ENCODE assay signal across 9 mouse cellular contexts in the genomic region with DNA sequence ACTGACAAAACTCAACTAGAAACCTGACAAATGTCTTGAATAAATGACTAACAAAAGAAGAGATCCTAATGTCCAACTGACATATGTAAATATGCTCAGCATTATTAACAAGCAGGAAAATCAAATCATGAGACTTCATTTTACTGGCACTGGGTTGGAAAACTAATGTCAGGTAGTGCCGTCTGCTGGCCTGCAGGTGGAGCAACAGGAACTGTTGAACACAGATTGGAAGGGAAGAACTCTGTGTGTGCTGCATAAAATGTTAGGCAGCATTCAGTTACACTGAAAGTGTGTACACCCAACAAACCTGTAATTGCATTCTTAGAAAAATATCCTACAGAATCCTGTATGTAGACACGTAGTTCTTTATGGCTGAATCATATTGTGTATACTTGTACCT. TPM values are rescaled to one million over a fixed set of nuclear protein-coding genes. Genes with fewer than 3 reads are reported as not detected.
DNase-seq lines count a peak whose midpoint lies in the region; ATAC-seq and TF ChIP-seq lines count a peak whose summit lies in the region.
"Had no signal": no experiment of that assay in that cellular context is flagged by ENCODE, and none has a peak within 500 bp of the region (broad histone marks: within the 10 kb centered on the region; RNA-seq: fewer than 3 reads in every experiment).

No protein-coding gene starts in this region.

- H3K9me3 ChIP-seq in hindbrain, embryonic 11.5 days (ENCODE audit: control insufficient read depth, low read length) = no peaks in the 10 kb centered on the region
- H3K9me3 ChIP-seq in hindbrain, embryonic 16.5 days (ENCODE audit: control insufficient read depth, low read length) = no peaks in the 10 kb centered on the region
- H3K9me3 ChIP-seq: neural tube, embryonic 12.5 days had no signal

- TF ChIP-seq POLR2A in thymus, adult 2 months (IDR thresholded peaks at IDR 0.05; ENCODE audit: control insufficient read depth, extremely low read depth, insufficient read depth, low read length, poor library complexity) = no peak

- H3K27ac ChIP-seq in hindbrain, embryonic 11.5 days (ENCODE audit: low read depth, low read length) = no peak overlapping the region
- H3K27ac ChIP-seq in hindbrain, embryonic 16.5 days (ENCODE audit: low read depth, low read length) = no peak overlapping the region
- H3K27ac ChIP-seq in thymus, adult 2 months (ENCODE audit: control insufficient read depth, insufficient read depth, low read length) = no peak overlapping the region
- H3K27ac ChIP-seq: neural tube, embryonic 12.5 days had no signal

- H3K4me2 ChIP-seq in hindbrain, embryonic 11.5 days (replicated peaks; ENCODE audit: low read depth, low read length) = no peak overlapping the region
- no peak overlapping the region for H3K4me2 ChIP-seq in hindbrain, embryonic 16.5 days (ENCODE audit: low read length)
- H3K4me2 ChIP-seq: neural tube, embryonic 12.5 days had no signal

- no peak for TF ChIP-seq CTCF in thymus, adult 2 months (IDR thresholded peaks at IDR 0.05; ENCODE audit: borderline replicate concordance, control insufficient read depth, extremely low read depth, insufficient read depth, low read length, poor library complexity)

- 33% methylated on average over 2 of the region's 2 CpGs for WGBS in hindbrain, embryonic 11.5 days
- 15% methylated on average over 2 of the region's 2 CpGs for WGBS in hindbrain, embryonic 16.5 days
- WGBS in thymus, adult 2 months = 29% methylated on average over 2 of the region's 2 CpGs

- ATAC-seq in hindbrain, embryonic 11.5 days (ENCODE audit: low FRiP score) = no peak
- ATAC-seq in hindbrain, embryonic 16.5 days = no peak

- no peak overlapping the region for H3K4me3 ChIP-seq in hindbrain, embryonic 11.5 days (ENCODE audit: low read depth, low read length)
- H3K4me3 ChIP-seq in hindbrain, embryonic 16.5 days (ENCODE audit: low read length) = no peak overlapping the region
- H3K4me3 ChIP-seq in thymus, adult 2 months (ENCODE audit: control insufficient read depth, insufficient read depth, low read length) = no peak overlapping the region
- H3K4me3 ChIP-seq: neural tube, embryonic 12.5 days had no signal

- no peaks in the 10 kb centered on the region for H3K4me1 ChIP-seq in hindbrain, embryonic 11.5 days (replicated peaks; ENCODE audit: control insufficient read depth, insufficient read depth, low read length)
- no peaks in the 10 kb centered on the region for H3K4me1 ChIP-seq in hindbrain, embryonic 16.5 days (ENCODE audit: control insufficient read depth, insufficient read depth, low read depth, low read length)
- no peaks in the 10 kb centered on the region for H3K4me1 ChIP-seq in thymus, adult 2 months (replicated peaks; ENCODE audit: control insufficient read depth, insufficient read depth, low read length)
- H3K4me1 ChIP-seq: neural tube, embryonic 12.5 days had no signal

- H3K36me3 ChIP-seq in hindbrain, embryonic 11.5 days (ENCODE audit: control insufficient read depth, insufficient read depth, low read length) = no peaks in the 10 kb centered on the region
- H3K36me3 ChIP-seq in hindbrain, embryonic 16.5 days (ENCODE audit: control insufficient read depth, insufficient read depth, low read length) = no peaks in the 10 kb centered on the region
- H3K36me3 ChIP-seq in thymus, adult 2 months (ENCODE audit: control insufficient read depth, insufficient read depth, low read length) = no peaks in the 10 kb centered on the region
- H3K36me3 ChIP-seq: neural tube, embryonic 12.5 days had no signal

- no peaks in the 10 kb centered on the region for H3K27me3 ChIP-seq in hindbrain, embryonic 11.5 days (ENCODE audit: control insufficient read depth, insufficient read depth, low read length)
- H3K27me3 ChIP-seq in hindbrain, embryonic 16.5 days (replicated peaks; ENCODE audit: control insufficient read depth, insufficient read depth, low read length) = no peaks in the 10 kb centered on the region
- no peaks in the 10 kb centered on the region for H3K27me3 ChIP-seq in thymus, adult 2 months (ENCODE audit: control insufficient read depth, insufficient read depth, low read length)
- H3K27me3 ChIP-seq: neural tube, embryonic 12.5 days had no signal

- DNase-seq in hindbrain, embryonic 11.5 days (ENCODE audit: low spot score) = peak; percentile 14
- peak; percentile 3 for DNase-seq in thymus, postnatal 0 days (ENCODE audit: low spot score)
- DNase-seq in thymus, adult 2 months = no peak
- peak; percentile 33 to 54 for DNase-seq in cerebellum, postnatal 10 days
- DNase-seq in retina, embryonic 14.5 days (ENCODE audit: low spot score) = peak; percentile 35
- no peak for DNase-seq in heart, adult 9 months (ENCODE audit: low spot score in 2 of 2)
- DNase-seq in layer of hippocampus, adult 9-11 months = no peak

- no peak overlapping the region for H3K9ac ChIP-seq in hindbrain, embryonic 11.5 days (ENCODE audit: low read depth, low read length)
- no peak overlapping the region for H3K9ac ChIP-seq in hindbrain, embryonic 16.5 days (ENCODE audit: low read depth, low read length)
- H3K9ac ChIP-seq: neural tube, embryonic 12.5 days had no signal

RNA-seq across cellular contexts. Expression of a gene that starts 15.6 kb away (rescaled TPM):
- polyA plus RNA-seq in hindbrain, embryonic 11.5 days (2014; fragmentation: Nextera tagmentation; extraction: Ambion mirVana) = 68.8 and 68.9 TPM in 2 replicates
- 67.2 and 73.8 TPM in 2 replicates for polyA plus RNA-seq in hindbrain, embryonic 16.5 days (2015; fragmentation: Nextera tagmentation; extraction: Ambion mirVana)
- 61.3 and 62.1 TPM in 2 replicates for polyA plus RNA-seq in thymus, postnatal 0 days (2015; fragmentation: Nextera tagmentation; extraction: Ambion mirVana)
- not detected in 2 replicates for polyA plus RNA-seq in thymus, adult 2 months (2012; rRNA removed)

RNA-seq across cellular contexts. Expression of a gene that starts 17.0 kb away (rescaled TPM):
- polyA plus RNA-seq in hindbrain, embryonic 11.5 days (2014; fragmentation: Nextera tagmentation; extraction: Ambion mirVana) = 4.3 and 9.0 TPM in 2 replicates
- polyA plus RNA-seq in hindbrain, embryonic 16.5 days (2015; fragmentation: Nextera tagmentation; extraction: Ambion mirVana) = 7.4 and 7.7 TPM in 2 replicates
- 4.0 and 9.2 TPM in 2 replicates for polyA plus RNA-seq in thymus, postnatal 0 days (2015; fragmentation: Nextera tagmentation; extraction: Ambion mirVana)
- 0.93 and 1.3 TPM in 2 replicates for polyA plus RNA-seq in thymus, adult 2 months (2012; rRNA removed)

RNA-seq across cellular contexts. Expression of a gene that starts 17.0 kb away (rescaled TPM):
- 28.7 and 31.1 TPM in 2 replicates for polyA plus RNA-seq in hindbrain, embryonic 11.5 days (2014; fragmentation: Nextera tagmentation; extraction: Ambion mirVana)
- 29.2 and 29.5 TPM in 2 replicates for polyA plus RNA-seq in hindbrain, embryonic 16.5 days (2015; fragmentation: Nextera tagmentation; extraction: Ambion mirVana)
- 47.4 and 55.3 TPM in 2 replicates for polyA plus RNA-seq in thymus, postnatal 0 days (2015; fragmentation: Nextera tagmentation; extraction: Ambion mirVana)
- 1.1 and 1.3 TPM in 2 replicates for polyA plus RNA-seq in thymus, adult 2 months (2012; rRNA removed)

RNA-seq across cellular contexts. Expression of a gene that starts 32.6 kb away (rescaled TPM):
- polyA plus RNA-seq in hindbrain, embryonic 11.5 days (2014; fragmentation: Nextera tagmentation; extraction: Ambion mirVana) = not detected in 2 replicates
- polyA plus RNA-seq in hindbrain, embryonic 16.5 days (2015; fragmentation: Nextera tagmentation; extraction: Ambion mirVana) = not detected in 2 replicates
- not detected in 2 replicates for polyA plus RNA-seq in thymus, postnatal 0 days (2015; fragmentation: Nextera tagmentation; extraction: Ambion mirVana)
- polyA plus RNA-seq in thymus, adult 2 months (2012; rRNA removed) = not detected in 2 replicates
- polyA plus RNA-seq: neural tube, embryonic 12.5 days had no signal

RNA-seq across cellular contexts. Expression of a gene that starts 33.3 kb away (rescaled TPM):
- polyA plus RNA-seq in hindbrain, embryonic 11.5 days (2014; fragmentation: Nextera tagmentation; extraction: Ambion mirVana) = 90.7 and 98.9 TPM in 2 replicates
- 480 and 547 TPM in 2 replicates for polyA plus RNA-seq in hindbrain, embryonic 16.5 days (2015; fragmentation: Nextera tagmentation; extraction: Ambion mirVana)
- polyA plus RNA-seq in thymus, postnatal 0 days (2015; fragmentation: Nextera tagmentation; extraction: Ambion mirVana) = 2.7 and 3.5 TPM in 2 replicates
- polyA plus RNA-seq in thymus, adult 2 months (2012; rRNA removed) = 0.41 and 0.65 TPM in 2 replicates

Comparison
In these comparisons a context has a peak if more than half of its experiments do, and no peak if none do; other contexts are left out.
1. DNase-seq: peak in hindbrain, embryonic 11.5 days (single experiment), thymus, postnatal 0 days (single experiment), cerebellum, postnatal 10 days (2 of 2) and retina, embryonic 14.5 days (single experiment); none in thymus, adult 2 months (single experiment), heart, adult 9 months (0 of 2) and layer of hippocampus, adult 9-11 months (single experiment).
2. RNA of a gene that starts 15.6 kb away (polyA plus RNA-seq): 67.2 to 73.8 TPM in hindbrain, embryonic 16.5 days, 68.8 to 68.9 TPM in hindbrain, embryonic 11.5 days and 61.3 to 62.1 TPM in thymus, postnatal 0 days; not detected in thymus, adult 2 months; every median in the first group is over 10 times any median in the second.
3. RNA of a gene that starts 17.0 kb away (polyA plus RNA-seq): 47.4 to 55.3 TPM in thymus, postnatal 0 days, 28.7 to 31.1 TPM in hindbrain, embryonic 11.5 days and 29.2 to 29.5 TPM in hindbrain, embryonic 16.5 days; 1.1 to 1.3 TPM in thymus, adult 2 months; every median in the first group is over 10 times any median in the second.